Mouse (Mus musculus): ENCODE data around the gene Stk40. TPM values are rescaled to one million over a fixed set of nuclear protein-coding genes. Genes with fewer than 3 reads are reported as not detected.

Gene Stk40
- 37.8 and 40.7 TPM in 2 replicates for polyA plus RNA-seq (2015; fragmentation: Nextera tagmentation; extraction: Ambion mirVana)

- peak within 1 kb of the TSS; percentile 75 for H3K9ac ChIP-seq
- 0 out of 2 replicates have a peak, but pooled peaks cover 3% of the 10 kb centered on the region for H3K36me3 ChIP-seq
- H3K27me3 ChIP-seq, result no peaks in the 10 kb centered on the region
- H3K27ac ChIP-seq, result peak within 1 kb of the TSS; percentile 91
- H3K4me3 ChIP-seq, result peak within 1 kb of the TSS; percentile 89
- peak within 1 kb of the TSS; percentile 93 for H3K4me2 ChIP-seq
- H3K4me1 ChIP-seq, result peaks cover 37% of the 10 kb centered on the region
- no peaks in the 10 kb centered on the region for H3K9me3 ChIP-seq
- WGBS, result 2% methylated on average over 33 of the region's 34 CpGs
- ATAC-seq (ENCODE audit: borderline replicate concordance, extremely low read depth, low FRiP score, low TSS enrichment), result peak; percentile 97
These were observed at the start of gene Stk40 for GRCm38 (mm10) chr4:126103590-126104068. Gene Stk40, plus strand, starts transcription at chr4:126103957.

GRCm38 (mm10) chr4:126057207-126058133, 46.3 kb upstream of the Stk40 start:
- WGBS, result 11% methylated on average over 19 of the region's 19 CpGs
- Histone ChIP-seq H3K4me1 (peaks cover 15% of the 10 kb centered on the region), H3K4me2 (peak overlapping the region; percentile 84), H3K9me3 (no peaks in the 10 kb centered on the region), H3K4me3 (peak overlapping the region; percentile 60), H3K36me3 (peaks cover 34% of the 10 kb centered on the region), H3K27ac (peak overlapping the region; percentile 44), H3K9ac (peak overlapping the region; percentile 65), H3K27me3 (no peaks in the 10 kb centered on the region)
- peak; percentile 17; the same call in 1 of the 2 replicates for ATAC-seq (ENCODE audit: borderline replicate concordance, extremely low read depth, low FRiP score, low TSS enrichment)

DNA sequence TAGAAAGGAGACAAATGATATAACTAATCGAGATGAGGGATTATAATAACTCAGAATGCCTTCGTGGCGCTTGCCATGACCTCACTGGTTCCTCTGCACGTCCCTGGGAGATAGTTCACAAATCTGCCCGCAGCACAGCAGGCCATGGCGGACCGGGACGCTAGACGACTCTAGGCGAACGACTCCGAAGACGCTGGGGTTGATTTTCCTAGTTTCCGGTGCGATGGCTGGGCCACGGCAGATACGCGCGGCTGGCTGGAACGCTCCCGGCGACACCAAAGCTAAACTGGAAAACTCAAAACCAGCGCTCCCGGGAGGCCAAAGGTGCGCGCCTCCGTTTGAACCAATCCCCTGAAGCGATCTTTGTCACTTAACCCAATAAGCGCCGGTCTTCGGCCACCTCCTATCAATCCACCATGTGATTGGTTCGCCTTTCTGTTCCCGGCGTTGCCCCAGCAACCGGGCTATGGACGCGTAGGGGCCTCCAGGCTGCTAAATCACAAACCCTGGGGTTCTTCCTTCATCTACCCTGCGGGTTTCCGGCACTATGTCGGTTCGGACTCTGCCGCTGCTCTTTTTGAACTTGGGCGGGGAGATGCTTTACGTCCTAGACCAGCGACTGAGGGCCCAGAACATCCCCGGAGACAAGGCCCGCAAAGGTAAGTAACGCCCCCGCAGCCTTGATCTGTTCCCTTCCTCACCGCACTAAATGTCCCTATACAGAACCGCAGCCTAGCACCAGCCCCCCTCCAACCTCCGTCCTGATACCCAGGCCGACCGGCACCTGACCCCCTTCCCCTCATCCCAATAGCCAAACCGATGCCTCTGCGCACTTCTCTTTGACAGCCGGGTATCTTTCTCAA, 45.4 kb upstream of the Stk40 start, which contains the start of gene Oscp1:
Oscp1 (plus strand) TSS at position 432 of the 863 bp plus-strand sequence.
- Histone ChIP-seq H3K4me3 (peak within 1 kb of the TSS; percentile 60), H3K4me2 (peak within 1 kb of the TSS; percentile 84), H3K4me1 (peaks cover 15% of the 10 kb centered on the region), H3K9ac (peak within 1 kb of the TSS; percentile 65), H3K9me3 (no peaks in the 10 kb centered on the region), H3K27ac (peak within 1 kb of the TSS; percentile 44), H3K36me3 (peaks cover 26% of the 10 kb centered on the region), H3K27me3 (no peaks in the 10 kb centered on the region)
- WGBS, result under 1% methylated on average over 57 of the region's 57 CpGs
- ATAC-seq (ENCODE audit: borderline replicate concordance, extremely low read depth, low FRiP score, low TSS enrichment), result peak; percentile 96

DNA sequence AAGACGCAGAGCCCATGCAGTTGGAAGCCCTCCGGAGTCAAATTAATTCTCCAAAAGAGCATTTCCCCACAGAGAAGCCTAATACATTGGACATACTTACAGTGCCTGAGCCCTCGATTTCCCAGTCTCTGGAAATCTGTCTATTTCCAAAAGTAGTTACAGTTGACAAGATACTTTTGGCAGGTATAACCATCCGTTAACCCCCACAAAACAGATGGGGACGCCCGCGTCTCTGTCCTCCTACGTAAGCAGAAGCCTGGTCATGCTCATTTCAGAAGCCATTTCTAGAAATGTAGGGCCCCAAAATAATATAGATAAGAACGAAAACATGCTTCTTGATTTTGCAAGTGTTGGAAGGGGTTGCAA, 44.8 kb upstream of the Stk40 start:
- Histone ChIP-seq H3K4me1 (peaks cover 15% of the 10 kb centered on the region), H3K27ac (peak overlapping the region; percentile 4; the same call in 1 of the 2 replicates), H3K9ac (peak overlapping the region; percentile 65), H3K4me3 (peak overlapping the region; percentile 60), H3K4me2 (peak overlapping the region; percentile 84), H3K27me3 (no peaks in the 10 kb centered on the region), H3K9me3 (no peaks in the 10 kb centered on the region), H3K36me3 (peaks cover 20% of the 10 kb centered on the region)
- ATAC-seq (ENCODE audit: borderline replicate concordance, extremely low read depth, low FRiP score, low TSS enrichment), result no peak
- 37% methylated on average over 9 of the region's 9 CpGs for WGBS

- H3K4me1 ChIP-seq, result peaks cover 7% of the 10 kb centered on the region
- H3K9me3 ChIP-seq, result no peaks in the 10 kb centered on the region
- H3K27me3 ChIP-seq, result no peaks in the 10 kb centered on the region
- no peak overlapping the region for H3K4me2 ChIP-seq
- no peaks in the 10 kb centered on the region for H3K36me3 ChIP-seq
- no peak overlapping the region for H3K9ac ChIP-seq
- no peak overlapping the region for H3K4me3 ChIP-seq
- no peak for ATAC-seq (ENCODE audit: borderline replicate concordance, extremely low read depth, low FRiP score, low TSS enrichment)
- no peak overlapping the region for H3K27ac ChIP-seq
- 48% methylated on average over 1 of the region's 1 CpGs for WGBS
These were observed 40.9 kb upstream of the Stk40 start for GRCm38 (mm10) chr4:126062856-126063255.

DNA sequence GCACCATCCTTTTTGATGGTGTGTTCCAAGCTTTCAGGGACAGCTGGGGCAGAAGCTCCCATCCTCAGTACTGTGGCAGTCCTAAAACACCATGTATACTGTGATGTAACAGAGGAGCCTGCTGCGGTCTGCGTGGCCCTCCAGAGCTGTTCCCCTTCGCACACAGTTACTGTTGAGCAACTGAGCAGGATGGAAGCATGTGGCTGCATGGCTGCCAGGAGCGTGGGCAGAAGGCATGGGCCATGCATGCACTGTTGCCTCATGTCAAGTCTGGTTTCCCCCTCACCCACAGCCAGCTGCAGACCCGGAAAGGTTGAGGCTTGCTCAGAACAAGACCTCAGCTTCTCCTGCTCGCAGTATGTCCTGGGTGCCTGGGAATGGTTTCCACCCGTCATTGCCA, 38.5 kb upstream of the Stk40 start:
- no peak overlapping the region for H3K4me2 ChIP-seq
- no peak overlapping the region for H3K9ac ChIP-seq
- no peak overlapping the region for H3K27ac ChIP-seq
- no peaks in the 10 kb centered on the region for H3K9me3 ChIP-seq
- H3K4me1 ChIP-seq, result no peaks in the 10 kb centered on the region
- no peak overlapping the region for H3K4me3 ChIP-seq
- WGBS, result 84% methylated on average over 7 of the region's 7 CpGs
- ATAC-seq (ENCODE audit: borderline replicate concordance, extremely low read depth, low FRiP score, low TSS enrichment), result no peak
- no peaks in the 10 kb centered on the region for H3K27me3 ChIP-seq
- H3K36me3 ChIP-seq, result no peaks in the 10 kb centered on the region

DNA sequence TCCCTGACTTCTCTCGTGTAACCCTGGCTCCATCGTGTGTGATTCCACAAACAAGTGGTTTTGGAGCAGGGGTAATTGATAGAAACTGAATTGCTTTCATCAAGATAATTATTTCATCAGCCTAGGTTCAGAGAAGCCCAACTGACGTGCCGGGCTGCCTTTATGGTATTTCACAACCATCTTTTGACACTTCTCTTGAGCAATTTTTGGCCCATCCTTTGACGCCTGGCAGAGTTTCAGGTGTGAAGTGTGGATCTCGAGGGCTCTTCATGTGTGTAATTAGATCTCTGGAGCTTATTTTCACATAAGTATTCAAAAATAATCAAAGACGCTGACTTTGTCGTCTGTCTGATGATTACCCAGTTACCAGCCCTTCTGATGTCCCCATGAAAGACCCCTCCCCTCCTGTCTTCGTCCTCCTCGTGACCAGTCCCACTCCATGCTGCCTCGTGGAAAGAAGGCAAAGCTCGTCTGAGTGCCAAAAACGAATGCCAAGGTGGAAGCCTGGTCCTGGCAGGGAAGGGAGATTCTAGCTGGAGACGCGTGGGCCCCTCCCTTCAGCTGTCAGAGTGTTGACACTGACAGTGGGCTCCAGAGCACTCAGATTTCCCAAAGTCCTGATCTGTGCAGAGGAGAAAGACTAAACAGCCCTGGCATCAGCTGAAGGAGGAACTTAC, 36.2 kb upstream of the Stk40 start:
- no peak for ATAC-seq (ENCODE audit: borderline replicate concordance, extremely low read depth, low FRiP score, low TSS enrichment)
- H3K4me2 ChIP-seq, result no peak overlapping the region
- no peaks in the 10 kb centered on the region for H3K27me3 ChIP-seq
- H3K36me3 ChIP-seq, result no peaks in the 10 kb centered on the region
- 49% methylated on average over 15 of the region's 15 CpGs for WGBS
- no peaks in the 10 kb centered on the region for H3K4me1 ChIP-seq
- no peak overlapping the region for H3K9ac ChIP-seq
- no peak overlapping the region for H3K27ac ChIP-seq
- no peaks in the 10 kb centered on the region for H3K9me3 ChIP-seq
- no peak overlapping the region for H3K4me3 ChIP-seq

- 76% methylated on average over 6 of the region's 6 CpGs for WGBS
These were observed 34.9 kb upstream of the Stk40 start for GRCm38 (mm10) chr4:126068842-126069241.

GRCm38 (mm10) chr4:126077833-126078232, 25.9 kb upstream of the Stk40 start:
- no peaks in the 10 kb centered on the region for H3K9me3 ChIP-seq
- H3K27ac ChIP-seq, result no peak overlapping the region
- H3K4me2 ChIP-seq, result no peak overlapping the region
- H3K4me1 ChIP-seq, result no peaks in the 10 kb centered on the region
- H3K27me3 ChIP-seq, result no peaks in the 10 kb centered on the region
- WGBS, result 68% methylated on average over 6 of the region's 6 CpGs
- H3K36me3 ChIP-seq, result no peaks in the 10 kb centered on the region
- ATAC-seq (ENCODE audit: borderline replicate concordance, extremely low read depth, low FRiP score, low TSS enrichment), result no peak
- H3K4me3 ChIP-seq, result no peak overlapping the region
- H3K9ac ChIP-seq, result no peak overlapping the region

More at GRCm38 (mm10) chr4:126068842-126069241, 34.9 kb upstream of the Stk40 start:
- ATAC-seq (ENCODE audit: borderline replicate concordance, extremely low read depth, low FRiP score, low TSS enrichment), result no peak
- Histone ChIP-seq H3K4me3 (no peak overlapping the region), H3K9me3 (no peaks in the 10 kb centered on the region), H3K4me2 (no peak overlapping the region), H3K4me1 (no peaks in the 10 kb centered on the region), H3K36me3 (no peaks in the 10 kb centered on the region), H3K9ac (no peak overlapping the region), H3K27me3 (no peaks in the 10 kb centered on the region), H3K27ac (no peak overlapping the region)

- no peaks in the 10 kb centered on the region for H3K9me3 ChIP-seq
- H3K27ac ChIP-seq, result no peak overlapping the region
- H3K4me2 ChIP-seq, result no peak overlapping the region
- H3K27me3 ChIP-seq, result no peaks in the 10 kb centered on the region
- 51% methylated on average over 4 of the region's 4 CpGs for WGBS
- H3K4me1 ChIP-seq, result no peaks in the 10 kb centered on the region
- ATAC-seq (ENCODE audit: borderline replicate concordance, extremely low read depth, low FRiP score, low TSS enrichment), result no peak
- H3K4me3 ChIP-seq, result no peak overlapping the region
- H3K9ac ChIP-seq, result no peak overlapping the region
- no peaks in the 10 kb centered on the region for H3K36me3 ChIP-seq
These were observed 24.5 kb upstream of the Stk40 start for GRCm38 (mm10) chr4:126079266-126079665.

DNA sequence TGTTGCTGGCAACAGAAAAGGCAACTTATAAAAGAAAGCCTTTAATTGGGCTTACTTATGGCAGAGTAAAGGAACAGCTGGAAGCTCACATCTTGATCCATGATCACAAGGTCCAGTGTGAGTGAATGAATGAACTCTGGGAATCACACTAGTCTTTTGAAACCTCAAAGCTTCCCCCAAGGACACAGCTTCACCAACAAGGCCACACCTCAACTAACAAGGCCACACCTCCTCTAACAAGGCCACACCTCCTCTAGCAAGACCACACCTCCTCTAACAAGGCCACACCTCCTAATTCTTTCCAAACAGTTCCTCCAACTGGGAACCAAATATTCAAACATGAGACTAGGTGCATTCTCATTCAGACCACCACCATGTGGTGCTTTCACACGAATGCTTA, 22.2 kb upstream of the Stk40 start:
- H3K4me2 ChIP-seq, result no peak overlapping the region
- H3K27me3 ChIP-seq, result no peaks in the 10 kb centered on the region
- H3K4me1 ChIP-seq, result no peaks in the 10 kb centered on the region
- no peak overlapping the region for H3K4me3 ChIP-seq
- no peak for ATAC-seq (ENCODE audit: borderline replicate concordance, extremely low read depth, low FRiP score, low TSS enrichment)
- WGBS, result 92% methylated on average over 1 of the region's 1 CpGs
- no peak overlapping the region for H3K9ac ChIP-seq
- no peaks in the 10 kb centered on the region for H3K36me3 ChIP-seq
- H3K9me3 ChIP-seq, result no peaks in the 10 kb centered on the region
- H3K27ac ChIP-seq, result no peak overlapping the region

Data from lung, embryonic 15.5 days (tissue).